Mouse (Mus musculus) frontal cortex, adult (tissue): ENCODE data around the gene Ccdc6.
A peak's percentile ranks its signal among the peaks of the same experiment; 100 is the strongest.

Source experiments
- ATAC-seq: cut with Nextera tagmentation; 2 replicates; pipeline ENCODE4 v1.9.2; 2017; ENCODE audit warnings: mild to moderate bottlenecking, moderate library complexity, mixed read lengths; ENCODE audit not compliant: low TSS enrichment

Gene Ccdc6

DNA sequence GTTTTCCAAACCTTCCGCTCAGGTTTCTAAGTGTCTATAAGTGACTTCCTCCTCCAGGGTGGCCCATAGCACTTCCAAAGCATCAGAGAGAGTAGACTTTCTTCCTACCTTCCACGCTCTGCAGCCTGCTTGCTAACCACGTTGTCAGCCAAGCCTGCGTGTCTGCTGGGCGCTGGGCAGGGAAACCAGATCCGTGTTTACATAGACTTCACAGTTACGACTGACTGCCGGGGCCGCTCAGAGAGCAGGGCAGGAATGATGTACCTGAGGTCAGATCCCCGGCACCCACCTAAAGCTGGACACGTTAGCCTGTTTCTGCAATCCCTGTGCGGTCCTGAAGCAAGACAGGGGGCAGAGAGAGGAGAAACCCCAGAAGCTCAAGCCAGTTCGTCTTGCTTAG is 71.5 kb downstream of the Ccdc6 start:
- ATAC-seq = 0 out of 2 replicates have a peak, but pooled peaks have one; percentile 12

DNA sequence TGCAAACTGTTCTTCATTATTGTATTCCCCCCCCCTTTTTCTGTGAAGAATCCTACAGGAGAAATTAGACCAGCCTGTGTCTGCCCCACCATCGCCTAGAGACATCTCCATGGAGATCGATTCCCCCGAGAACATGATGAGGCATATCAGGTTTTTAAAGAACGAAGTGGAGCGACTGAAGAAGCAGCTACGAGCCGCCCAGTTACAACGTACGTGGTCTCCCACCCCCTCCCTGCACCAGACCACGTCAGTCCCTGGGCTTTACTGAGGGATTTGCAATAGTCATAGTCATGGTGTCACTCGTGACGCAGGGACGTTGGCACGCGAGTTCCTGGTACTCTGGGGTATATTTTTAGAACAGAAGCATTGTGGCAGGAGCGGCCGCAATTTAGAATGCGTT is 72.1 kb downstream of the Ccdc6 start:
- peak; percentile 35 for ATAC-seq

DNA sequence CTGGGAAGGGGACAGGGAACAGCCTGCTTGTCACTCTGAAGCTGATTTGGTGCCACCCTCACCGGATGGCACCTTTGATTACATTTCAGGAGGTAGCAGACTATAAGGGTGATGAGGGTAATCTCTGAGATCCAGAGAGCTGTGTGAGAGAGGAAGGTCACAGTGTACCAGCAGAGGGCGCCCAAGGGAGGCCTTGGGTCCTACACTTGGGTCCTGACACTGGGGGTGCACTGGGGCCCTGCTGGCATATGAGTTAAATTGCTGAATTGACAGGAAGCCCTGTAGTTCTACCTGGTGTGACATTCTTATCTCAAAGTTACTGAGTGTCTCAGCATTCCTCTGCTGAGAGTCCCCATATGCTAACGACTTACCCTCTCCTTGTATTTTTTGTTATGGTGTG is 76.4 kb downstream of the Ccdc6 start:
- ATAC-seq = peak; percentile 45; the same call in 1 of the 2 replicates

DNA sequence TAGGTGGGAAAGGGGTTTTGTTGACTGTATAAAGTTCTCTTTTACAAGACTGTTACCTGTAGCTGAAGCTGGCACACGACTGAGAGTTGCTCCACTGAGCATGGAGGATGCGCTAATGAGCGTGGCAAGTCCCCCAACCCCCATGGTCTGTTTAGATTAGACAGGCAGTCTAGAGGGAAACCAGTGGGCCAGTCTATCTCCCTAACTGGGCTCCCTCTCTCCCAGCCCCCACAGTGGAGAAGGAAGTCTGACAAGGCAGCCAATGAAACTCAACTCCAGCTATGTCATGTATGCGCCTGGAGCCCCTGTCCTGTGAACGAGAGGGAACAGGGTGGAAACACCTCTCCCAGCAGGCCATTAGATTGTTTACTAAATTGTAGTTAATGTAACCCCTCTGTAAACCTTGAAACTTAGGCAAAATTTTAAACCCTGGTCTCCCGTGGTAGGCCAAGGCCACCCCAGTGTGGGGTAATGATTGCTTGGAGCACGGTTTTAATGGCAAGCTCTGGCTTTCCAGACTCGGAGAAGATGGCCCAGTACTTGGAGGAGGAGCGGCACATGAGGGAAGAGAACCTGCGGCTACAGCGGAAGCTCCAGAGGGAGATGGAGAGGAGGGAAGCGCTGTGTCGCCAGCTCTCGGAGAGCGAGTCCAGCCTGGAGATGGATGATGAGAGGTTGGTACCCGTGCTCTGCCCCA is 77.7 kb downstream of the Ccdc6 start:
- ATAC-seq = no peak

DNA sequence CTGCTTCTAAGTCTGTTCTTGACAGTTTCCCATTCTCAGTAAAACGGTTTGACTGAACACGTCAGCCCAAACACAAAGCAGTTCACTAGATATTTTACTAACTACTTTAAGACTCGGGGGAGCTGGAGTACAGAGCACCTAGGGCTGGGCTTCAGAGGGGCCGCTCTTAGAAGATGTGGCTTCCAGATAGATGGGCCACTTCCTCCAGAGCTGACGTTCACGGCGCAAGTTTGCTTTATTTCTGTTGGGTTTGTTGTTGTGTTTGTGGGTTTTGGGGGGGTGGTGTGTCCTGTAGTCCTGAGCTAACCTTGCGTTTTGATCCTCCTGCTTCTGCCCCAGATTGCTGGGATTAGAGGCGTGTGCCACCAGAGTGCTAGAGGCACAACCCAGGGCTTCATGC is 83.8 kb downstream of the Ccdc6 start:
- no peak for ATAC-seq

DNA sequence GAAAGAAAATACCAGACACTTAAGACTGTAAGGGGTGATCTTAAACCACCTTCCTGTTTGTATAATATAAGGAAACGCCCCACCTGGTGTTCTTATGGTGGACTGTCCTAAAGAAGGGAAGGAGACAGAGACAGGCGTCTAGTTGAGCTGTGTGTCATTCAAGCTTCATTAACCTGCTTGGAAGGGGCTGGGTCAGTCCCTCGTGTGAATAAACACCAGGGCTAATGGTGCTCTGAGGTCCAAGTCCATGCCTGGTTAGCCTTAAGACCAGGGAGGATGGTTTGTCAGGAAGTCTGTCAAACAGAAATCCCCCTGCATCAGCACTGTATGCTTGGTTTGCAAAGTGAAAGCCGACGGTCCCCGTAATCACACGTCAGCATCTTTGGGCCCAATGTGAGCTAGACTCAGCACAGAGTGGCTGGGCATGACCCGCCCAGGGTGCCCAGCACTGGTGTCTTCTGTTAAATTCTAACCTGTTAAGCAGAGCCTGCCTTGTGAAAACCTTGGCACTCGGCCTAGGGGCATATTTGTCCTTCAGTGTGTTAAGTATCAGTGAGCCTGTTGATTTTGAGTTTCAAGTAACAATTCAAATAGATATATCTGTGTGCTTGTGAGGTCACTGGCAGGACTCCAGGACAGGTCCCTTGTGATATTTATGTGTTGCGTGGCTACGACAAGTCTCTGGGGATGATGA is 84.5 kb downstream of the Ccdc6 start:
- no peak for ATAC-seq

DNA sequence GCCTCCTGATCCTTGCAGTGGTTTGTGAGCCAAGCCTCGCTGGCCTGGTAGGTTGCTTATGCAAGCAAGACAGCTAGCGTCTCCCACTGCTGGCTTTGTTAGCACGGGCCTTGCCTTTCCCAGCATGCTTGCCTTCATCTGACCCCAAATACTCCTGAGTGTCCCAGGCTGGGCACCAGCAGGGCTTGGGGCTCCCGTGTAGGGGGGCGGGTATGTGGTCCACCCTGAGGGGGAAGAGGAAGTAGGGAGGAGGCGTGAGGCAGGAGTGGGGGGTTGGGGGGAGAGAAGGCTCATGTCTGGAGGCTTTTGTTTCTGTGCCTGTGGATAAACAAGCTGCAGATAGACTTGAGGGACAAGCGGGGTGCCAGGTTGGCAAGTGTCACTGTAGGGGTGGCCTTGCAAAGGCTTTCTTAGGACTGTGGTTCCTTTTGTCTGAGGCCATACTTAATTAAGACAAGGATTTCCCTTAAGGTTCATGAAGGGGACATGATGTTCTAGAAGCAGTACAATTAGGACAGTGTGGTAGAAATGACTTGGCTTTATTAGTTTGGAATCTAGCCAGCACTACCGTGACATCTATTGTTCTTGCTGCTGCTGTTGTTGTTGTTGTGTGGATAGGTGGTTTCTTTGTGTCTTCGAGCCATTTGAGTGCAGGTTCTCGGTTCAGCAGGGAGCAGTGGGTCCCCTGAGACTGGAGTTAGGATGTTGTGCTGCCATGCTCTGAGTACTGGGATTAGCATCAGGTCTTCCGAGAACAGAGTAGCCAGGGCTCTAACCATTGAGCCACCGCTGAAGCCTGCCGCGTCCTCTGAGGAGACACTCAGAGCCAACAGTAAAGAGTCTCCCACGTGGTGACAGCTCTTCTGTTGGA is 86.5 kb downstream of the Ccdc6 start:
- ATAC-seq = peak; percentile 72

DNA sequence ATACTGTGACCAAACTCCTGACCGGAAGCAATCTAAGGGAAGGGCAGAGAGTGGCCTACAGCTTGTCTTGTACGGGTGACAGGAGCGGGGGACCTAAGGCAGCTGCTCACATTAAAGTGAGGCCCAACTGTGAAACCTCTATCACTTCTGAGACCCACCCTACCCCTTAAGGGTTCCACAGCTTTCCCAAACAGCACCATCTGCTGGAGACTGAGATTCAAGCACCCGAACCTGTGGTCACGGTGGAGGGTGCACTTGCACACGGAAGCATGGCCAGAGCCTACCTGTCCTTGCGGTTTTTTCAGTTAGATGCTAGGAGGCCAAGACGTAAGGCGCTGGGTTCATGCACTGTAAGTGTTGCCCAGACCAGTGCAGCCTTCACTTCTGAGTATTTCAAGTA is 89.2 kb downstream of the Ccdc6 start:
- peak; percentile 56; the same call in 1 of the 2 replicates for ATAC-seq

DNA sequence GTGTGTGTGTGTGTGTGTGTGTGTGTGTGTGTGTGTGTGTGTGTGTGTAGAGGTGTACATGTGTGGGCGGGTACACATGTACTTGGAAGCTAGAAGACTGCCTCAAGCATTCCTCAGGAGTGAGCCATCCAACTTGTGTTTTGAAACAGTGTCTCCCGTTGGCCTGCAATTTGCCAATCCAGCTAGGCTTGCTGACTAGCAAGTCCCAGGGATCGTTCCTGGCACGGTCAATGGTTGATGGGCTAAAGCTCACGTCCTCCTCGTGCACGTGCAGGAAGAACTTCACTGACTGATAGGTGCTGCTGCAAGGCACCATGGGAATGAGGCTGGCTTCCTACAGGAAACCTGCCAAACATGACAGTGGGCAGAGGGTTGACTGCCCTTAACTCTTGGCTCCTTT is 89.7 kb downstream of the Ccdc6 start:
- no peak for ATAC-seq

DNA sequence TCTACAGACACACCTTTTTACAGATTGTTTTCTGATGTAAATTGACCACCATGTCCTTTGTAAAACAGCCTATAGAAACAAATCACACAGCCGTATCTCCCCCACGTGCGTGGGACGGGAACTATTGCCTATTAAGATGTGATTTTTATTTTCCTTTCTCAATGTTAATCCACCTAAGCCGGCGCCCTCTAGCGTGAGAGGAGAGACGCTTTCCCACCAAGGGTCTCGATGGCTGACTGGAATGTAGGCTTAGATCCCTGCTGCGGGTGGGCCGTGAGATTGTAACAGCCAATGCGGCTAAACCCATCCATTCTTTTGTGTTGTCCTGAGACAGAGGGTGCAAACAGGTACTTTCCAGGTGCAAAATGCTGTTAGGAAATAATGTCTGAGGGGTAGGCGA is 92.9 kb downstream of the Ccdc6 start:
- ATAC-seq = no peak

DNA sequence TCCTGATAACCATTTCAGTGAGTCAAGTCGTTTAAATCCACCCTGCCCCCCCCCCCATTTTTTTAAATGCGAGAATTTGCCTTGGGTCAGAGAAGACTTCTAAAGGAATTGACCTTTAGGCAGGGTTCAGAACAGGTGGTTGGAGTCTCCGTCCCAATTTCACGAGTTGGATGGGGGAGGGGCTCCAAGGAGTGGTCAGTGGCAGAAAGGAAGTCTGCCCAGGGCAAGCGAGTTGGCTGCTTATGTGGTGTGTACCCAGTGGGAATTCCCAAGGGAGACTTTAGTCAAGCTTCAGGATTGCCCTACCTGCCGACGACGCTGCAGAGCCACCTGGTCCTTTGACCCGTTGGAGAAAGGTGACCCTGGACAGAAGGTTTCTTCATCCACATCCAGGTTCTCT is 97.4 kb downstream of the Ccdc6 start:
- ATAC-seq = no peak

DNA sequence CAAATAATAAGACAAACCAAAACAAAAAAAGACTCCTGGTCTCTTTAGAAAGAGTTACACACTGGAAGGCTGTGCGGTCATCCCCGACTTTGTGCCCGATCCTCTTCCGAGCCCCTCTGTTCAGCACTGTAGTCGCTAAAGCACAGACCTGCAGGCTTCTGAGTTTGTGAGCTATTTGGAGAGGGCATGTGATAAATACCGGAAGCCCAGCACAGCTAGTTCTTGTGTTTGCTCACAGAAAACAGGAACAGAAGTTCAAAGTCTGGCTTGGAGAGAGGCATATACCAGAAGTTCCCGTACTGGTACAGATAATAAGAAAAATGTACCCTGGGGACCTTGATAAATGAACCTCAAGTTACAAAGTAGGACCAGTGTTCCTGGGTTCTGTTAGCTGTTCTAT is 98.4 kb downstream of the Ccdc6 start:
- ATAC-seq = no peak

DNA sequence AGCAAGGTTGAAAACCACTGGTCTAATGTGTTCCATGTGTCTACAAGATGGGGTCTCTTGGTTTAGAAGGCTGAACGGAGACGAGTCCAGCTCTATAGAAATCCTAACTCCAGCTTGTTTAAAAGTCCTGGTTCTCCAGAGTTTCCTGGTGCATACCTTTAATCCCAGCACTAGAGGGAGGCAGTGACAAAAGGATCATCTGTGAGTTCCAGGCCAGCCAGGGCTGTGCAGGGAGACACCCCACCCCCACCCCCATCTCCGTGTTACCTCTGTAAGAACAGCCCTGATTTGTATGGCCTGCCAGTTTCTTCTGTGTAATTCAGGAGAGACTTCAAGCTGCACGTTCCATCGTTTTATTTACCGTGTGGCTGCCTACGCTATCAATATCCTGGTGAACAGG is 98.9 kb downstream of the Ccdc6 start:
- peak; percentile 57 for ATAC-seq

DNA sequence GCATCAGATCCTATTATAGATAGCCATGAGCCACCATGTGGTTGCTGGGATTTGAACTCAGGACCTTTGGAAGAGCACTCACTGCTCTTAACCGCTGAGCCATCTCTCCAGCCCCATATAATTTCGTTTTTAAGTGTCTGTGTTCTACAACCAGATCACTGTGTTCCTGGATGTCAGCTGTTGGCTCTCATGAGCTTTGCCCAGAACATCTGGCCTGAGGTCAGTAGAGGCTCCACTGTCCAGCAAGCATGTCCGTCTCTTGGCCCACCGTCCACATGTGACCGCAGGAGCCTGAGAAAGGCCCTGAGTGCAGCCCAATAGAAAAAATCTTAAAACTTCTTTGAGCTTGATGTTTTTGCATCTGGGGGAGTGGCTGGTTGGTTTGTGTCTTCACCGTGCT is 99.7 kb downstream of the Ccdc6 start:
- no peak for ATAC-seq

DNA sequence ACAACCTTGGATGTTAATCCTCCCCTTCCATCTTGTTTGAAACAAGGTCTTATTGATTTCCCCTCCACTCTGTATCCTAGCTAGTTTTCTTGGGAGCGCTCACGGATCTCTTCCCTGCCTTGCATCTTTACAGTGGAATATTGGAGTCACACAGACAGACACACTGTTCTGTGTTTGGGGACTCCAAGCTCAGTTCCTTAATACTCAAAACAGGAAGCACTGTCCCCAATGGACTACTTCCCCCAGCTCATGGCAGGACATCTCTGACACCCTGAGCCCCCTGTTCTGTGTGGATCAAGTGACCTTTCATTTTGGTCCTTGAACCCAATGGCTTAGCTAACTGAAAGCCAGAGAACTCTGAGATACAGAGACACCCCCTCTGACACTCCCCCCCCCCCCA is 100.7 kb downstream of the Ccdc6 start:
- no peak for ATAC-seq

DNA sequence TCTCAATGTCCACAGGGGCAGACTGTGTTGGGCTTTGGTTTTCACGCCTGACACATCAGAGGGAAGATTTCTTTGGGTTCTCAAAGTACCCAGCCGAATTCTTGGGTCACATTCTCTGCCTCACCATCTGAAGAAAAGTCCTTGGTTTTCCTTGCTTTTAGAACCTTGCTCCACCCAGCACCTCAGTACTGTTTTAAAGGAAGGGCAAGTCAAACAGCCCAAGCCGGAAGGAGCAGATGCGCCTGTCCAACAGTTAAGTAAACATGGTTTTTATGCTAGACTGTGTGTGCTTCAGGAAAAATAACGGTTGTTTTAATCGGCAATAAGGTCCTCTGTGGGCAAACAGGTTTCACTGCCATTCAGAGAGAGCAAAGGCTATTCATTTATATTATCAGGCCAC is 101.1 kb downstream of the Ccdc6 start:
- ATAC-seq = no peak

DNA sequence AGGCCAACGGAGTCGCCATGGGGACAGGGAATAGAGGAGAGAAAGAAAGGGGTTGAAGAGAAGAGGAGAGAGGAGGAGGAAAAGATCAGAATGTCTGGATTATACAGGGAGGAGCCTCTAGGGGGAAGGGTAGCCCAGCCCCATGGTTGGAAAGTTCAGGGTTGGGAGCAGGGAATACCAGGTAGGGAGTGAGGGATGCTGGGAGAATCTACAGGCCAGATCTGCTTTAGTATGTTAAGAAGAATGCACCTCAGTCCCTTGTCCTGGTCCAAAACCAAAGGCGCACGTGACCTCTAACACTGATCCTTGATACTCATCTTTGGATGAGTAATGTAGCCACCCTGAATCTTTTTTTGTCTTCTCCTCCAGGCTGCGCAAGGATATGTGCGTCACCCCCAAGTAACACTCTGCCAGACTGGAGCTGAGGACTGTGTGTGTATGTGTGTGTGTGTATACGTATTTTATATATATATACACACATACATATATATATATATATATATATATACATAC is 102.1 kb downstream of the Ccdc6 start:
- ATAC-seq = no peak

DNA sequence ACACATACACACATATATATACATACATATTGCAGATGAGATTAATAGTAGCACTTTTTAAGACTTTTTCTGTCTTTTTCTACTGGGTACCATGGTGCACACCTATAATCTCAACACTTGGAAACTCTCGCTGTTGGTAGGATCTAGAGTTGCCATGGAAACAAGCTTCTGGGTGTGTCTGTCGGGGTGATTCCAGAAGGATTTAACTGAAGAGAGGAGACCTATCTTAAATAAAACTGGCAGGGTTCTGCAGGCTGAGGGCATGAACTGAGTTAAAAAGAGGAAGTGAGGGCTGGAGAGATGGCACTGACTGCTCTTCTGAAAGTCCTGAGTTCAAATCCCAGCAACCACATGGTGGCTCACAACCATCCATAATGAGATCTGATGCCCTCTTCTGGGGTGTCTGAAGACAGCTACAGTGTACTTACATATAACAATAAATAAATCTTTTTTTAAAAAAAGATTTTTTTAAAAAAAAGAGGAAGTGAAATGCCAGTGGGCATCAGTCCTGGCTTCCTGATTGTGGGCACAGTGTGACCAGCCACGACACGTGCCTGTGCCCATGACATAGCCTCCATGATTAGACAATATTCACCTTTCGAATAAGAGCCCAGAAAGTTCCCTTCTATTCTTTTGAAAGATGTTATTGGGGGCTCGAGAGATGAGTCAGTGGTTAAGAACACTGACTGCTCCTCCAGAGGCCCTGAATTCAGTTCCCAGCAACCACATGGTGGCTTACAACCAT is 102.7 kb downstream of the Ccdc6 start:
- ATAC-seq = no peak

DNA sequence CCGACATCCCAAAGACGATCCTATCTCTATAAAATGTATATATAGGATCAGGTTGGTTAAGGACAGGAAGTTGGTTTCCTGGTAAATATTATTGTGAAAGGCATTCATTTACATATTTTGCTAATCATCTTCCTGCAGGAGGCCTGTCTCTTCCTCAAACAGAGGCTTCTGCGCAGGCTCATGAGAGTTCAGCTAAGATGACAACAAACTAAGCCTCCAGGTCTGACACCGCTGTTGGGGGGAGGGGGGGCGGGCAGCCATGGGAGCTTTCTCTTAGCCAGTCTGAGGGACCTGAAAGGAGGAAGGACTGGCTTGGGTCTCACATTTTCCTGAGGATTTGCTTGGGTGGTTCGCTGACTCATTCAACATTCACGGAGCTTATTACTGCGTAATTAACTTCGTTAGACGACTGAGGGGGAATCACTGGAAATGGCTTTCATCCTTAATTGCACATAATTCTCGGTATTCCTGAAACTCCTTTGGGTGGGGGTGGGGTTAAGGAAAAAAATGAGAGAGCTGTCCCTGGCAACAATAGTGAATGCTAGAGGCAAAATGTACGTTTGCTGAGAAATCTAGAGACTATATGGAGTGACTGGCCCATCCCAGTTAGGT is 104.1 kb downstream of the Ccdc6 start:
- no peak for ATAC-seq

DNA sequence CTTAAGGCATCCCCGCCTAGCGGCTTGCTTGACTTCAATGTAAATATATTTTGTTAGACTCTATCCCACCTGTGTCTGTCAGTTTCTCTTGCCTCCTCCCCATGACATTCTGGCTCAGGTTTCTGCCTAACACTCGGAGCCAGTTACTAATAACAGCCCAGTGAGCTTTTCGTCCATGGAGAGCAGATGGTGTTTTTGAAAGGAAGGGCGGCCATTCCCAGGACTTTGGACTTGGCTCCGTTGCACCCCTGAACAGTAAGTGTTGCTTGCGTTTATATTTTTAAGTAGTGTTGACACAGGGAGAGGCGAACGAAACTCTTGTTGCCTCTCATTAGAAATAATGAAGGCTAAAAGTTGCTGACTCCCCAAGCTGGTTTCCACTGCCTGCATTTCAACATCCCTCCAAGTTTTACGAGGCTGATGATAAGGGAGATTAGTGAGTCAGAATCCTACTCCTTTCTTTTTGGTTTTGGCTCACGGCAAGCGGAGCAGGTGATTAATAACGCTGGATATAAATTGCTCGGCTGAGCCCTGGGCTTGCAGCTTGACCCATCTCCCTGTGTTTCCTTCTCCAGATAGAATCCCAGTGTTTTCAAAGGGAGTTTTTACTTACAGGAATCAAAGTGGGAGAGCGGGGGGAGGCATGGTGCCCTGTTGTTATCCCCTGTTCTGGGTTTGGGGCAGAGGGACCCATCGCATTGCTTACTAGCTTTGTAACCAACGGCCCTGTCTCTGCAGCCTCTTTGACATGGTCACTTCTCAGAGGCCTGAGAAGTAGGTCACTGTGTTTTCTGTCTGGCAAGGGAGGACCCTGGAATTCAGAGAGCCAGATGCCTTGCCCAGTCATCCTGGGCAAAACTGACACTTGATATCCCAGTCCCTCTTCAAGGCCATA is 107.8 kb downstream of the Ccdc6 start, which contains the start of gene Mrln:
Mrln (plus strand) TSS at position 160 of the 895 bp plus-strand sequence.
- ATAC-seq = no peak
